Mouse (Mus musculus) lung, adult 18-20 months (tissue): ENCODE measurements around the gene Stat4.

ENCODE experiments used
- DNase-seq, 2 experiments: peaks; one replicate each; pipeline ENCODE4 v3.0.0; 2022; ENCODE audit warnings: mixed read lengths in 2 of 2

Stat4 gene

GRCm38 (mm10) chr1:52111217-52111616, 124.3 kb downstream of the Stat4 start:
- DNase-seq: no peak

GRCm38 (mm10) chr1:52112301-52112700, 125.4 kb downstream of the Stat4 start:
- no peak for DNase-seq

- no peak for DNase-seq
Observed at GRCm38 (mm10) chr1:52113067-52113665, 126.2 kb downstream of the Stat4 start.

- peak; percentile 97 to 98 for DNase-seq
Observed at GRCm38 (mm10) chr1:52113666-52114069, 126.7 kb downstream of the Stat4 start.

GRCm38 (mm10) chr1:52116441-52116840, 129.5 kb downstream of the Stat4 start:
- peak in 1 of 2 experiments; percentile 18 for DNase-seq

- no peak for DNase-seq
Observed at GRCm38 (mm10) chr1:52117777-52118176, 130.8 kb downstream of the Stat4 start.

GRCm38 (mm10) chr1:52118860-52119591, 132.1 kb downstream of the Stat4 start, which contains the start of gene Stat1:
TSS of gene Stat1 (plus strand) at chr1:52119440.
- peak; percentile 88 to 91 for DNase-seq

- DNase-seq: no peak
Observed at GRCm38 (mm10) chr1:52119691-52120090, 132.7 kb downstream of the Stat4 start.

- no peak for DNase-seq
Observed at GRCm38 (mm10) chr1:52120191-52120590, 133.2 kb downstream of the Stat4 start.

- no peak for DNase-seq
Observed at GRCm38 (mm10) chr1:52121052-52121451, 134.1 kb downstream of the Stat4 start.

- no peak for DNase-seq
Observed at GRCm38 (mm10) chr1:52124818-52125217, 137.9 kb downstream of the Stat4 start.

- DNase-seq: no peak
Observed at GRCm38 (mm10) chr1:52127350-52127749, 140.4 kb downstream of the Stat4 start.

GRCm38 (mm10) chr1:52129794-52130193, 142.8 kb downstream of the Stat4 start:
- DNase-seq: no peak

GRCm38 (mm10) chr1:52131787-52132377, 144.9 kb downstream of the Stat4 start:
- DNase-seq: no peak

- DNase-seq: no peak
Observed at GRCm38 (mm10) chr1:52133254-52133653, 146.3 kb downstream of the Stat4 start.

GRCm38 (mm10) chr1:52137292-52137691, 150.3 kb downstream of the Stat4 start:
- no peak for DNase-seq

- no peak for DNase-seq
Observed at GRCm38 (mm10) chr1:52140534-52140933, 153.6 kb downstream of the Stat4 start.

GRCm38 (mm10) chr1:52141482-52141881, 154.5 kb downstream of the Stat4 start:
- DNase-seq: no peak

- no peak for DNase-seq
Observed at GRCm38 (mm10) chr1:52142117-52142516, 155.2 kb downstream of the Stat4 start.

- no peak for DNase-seq
Observed at GRCm38 (mm10) chr1:52143191-52143590, 156.2 kb downstream of the Stat4 start.

GRCm38 (mm10) chr1:52143596-52144156, 156.7 kb downstream of the Stat4 start:
- DNase-seq: no peak

- no peak for DNase-seq
Observed at GRCm38 (mm10) chr1:52144907-52145306, 158.0 kb downstream of the Stat4 start.

GRCm38 (mm10) chr1:52146214-52146970, 159.4 kb downstream of the Stat4 start:
- peak; percentile 23 to 30 for DNase-seq
